Mouse (Mus musculus) layer of hippocampus, postnatal 14 days (tissue): Measurements from ENCODE around the gene Txndc17. TPM values are rescaled to one million over a fixed set of nuclear protein-coding genes. Genes with fewer than 3 reads are reported as not detected.
"Not testable (repeated sequence)": the region's sequence is repeated elsewhere in the genome, so short reads cannot be mapped to it uniquely, and the experiment has no call there.

ENCODE experiments used
- DNase-seq, 2 experiments: peaks; one replicate each; pipeline ENCODE4 v3.0.0; 2021 to 2022; ENCODE audit warnings: low spot score in 2 of 2, mixed read lengths in 1 of 2
- long read RNA-seq, 2 experiments: library from polyadenylated mRNA; stranded (forward); transcript quantifications; one replicate each; pipeline ENCODE4 v2.0.0; 2021
- total RNA-seq, 2 experiments: library from RNA; stranded (reverse); gene quantifications; 2 replicates each; pipeline ENCODE4 v1.2.3; 2021

Gene Txndc17
- total RNA-seq, result 10 to 100 TPM; 38.1 to 44.3 TPM
- long read RNA-seq, experiment 1, transcript Txndc17-201 (4 exons, 981 nt), result major isoform, 23 of 24 reads
- long read RNA-seq, experiment 1, partial matches to known transcripts, result 1 of 24 reads
- long read RNA-seq, experiment 1, other reads (novel, unspliced or antisense), result 0 of 24 reads
- long read RNA-seq, experiment 2, transcript Txndc17-201 (4 exons, 981 nt), result major isoform, 61 of 61 reads
- long read RNA-seq, experiment 2, partial matches to known transcripts, result 0 of 61 reads
- long read RNA-seq, experiment 2, other reads (novel, unspliced or antisense), result 0 of 61 reads

- peak; percentile 84 to 89 for DNase-seq
Observed at GRCm38 (mm10) chr11:72207204-72207833, at the start of gene Txndc17, which contains the start of gene 4933427D14Rik. Txndc17 (plus strand) TSS chr11:72207547. 4933427D14Rik (minus strand) TSS chr11:72207459.

GRCm38 (mm10) chr11:72163198-72163597 lies 44.1 kb upstream of the Txndc17 start:
- no peak for DNase-seq

- DNase-seq, result no peak
Observed at GRCm38 (mm10) chr11:72169871-72170270, 37.5 kb upstream of the Txndc17 start.

- DNase-seq, result not testable (repeated sequence)
Observed at GRCm38 (mm10) chr11:72171906-72172305, 35.4 kb upstream of the Txndc17 start.

GRCm38 (mm10) chr11:72173506-72173905 lies 33.8 kb upstream of the Txndc17 start:
- no peak for DNase-seq

GRCm38 (mm10) chr11:72174721-72175120 lies 32.6 kb upstream of the Txndc17 start:
- DNase-seq, result no peak

- DNase-seq, result peak in 1 of 2 experiments; percentile 53
Observed at GRCm38 (mm10) chr11:72175966-72176365, 31.4 kb upstream of the Txndc17 start.

- no peak for DNase-seq
Observed at GRCm38 (mm10) chr11:72176553-72176952, 30.8 kb upstream of the Txndc17 start.

- no peak for DNase-seq
Observed at GRCm38 (mm10) chr11:72180556-72180955, 26.8 kb upstream of the Txndc17 start.

- DNase-seq, result no peak
Observed at GRCm38 (mm10) chr11:72181136-72181535, 26.2 kb upstream of the Txndc17 start.

GRCm38 (mm10) chr11:72184252-72184651 lies 23.1 kb upstream of the Txndc17 start:
- no peak for DNase-seq

- no peak for DNase-seq
Observed at GRCm38 (mm10) chr11:72190857-72191256, 16.5 kb upstream of the Txndc17 start.

- no peak for DNase-seq
Observed at GRCm38 (mm10) chr11:72194259-72194658, 13.1 kb upstream of the Txndc17 start.

GRCm38 (mm10) chr11:72196506-72196905 lies 10.8 kb upstream of the Txndc17 start:
- DNase-seq, result no peak

- no peak for DNase-seq
Observed at GRCm38 (mm10) chr11:72203440-72203839, 3.9 kb upstream of the Txndc17 start.

- DNase-seq, result no peak
Observed at GRCm38 (mm10) chr11:72205256-72205655, 2.1 kb upstream of the Txndc17 start.

GRCm38 (mm10) chr11:72206341-72207203 lies 775 bp upstream of the Txndc17 start, which contains the start of gene Gm43951:
Gm43951 (minus strand) TSS chr11:72206840.
- no peak for DNase-seq

- no peak for DNase-seq
Observed at GRCm38 (mm10) chr11:72207834-72208377, 559 bp downstream of the Txndc17 start.

- peak; percentile 90 to 97 for DNase-seq
Observed at GRCm38 (mm10) chr11:72214591-72215409, 7.5 kb downstream of the Txndc17 start.

- peak in 1 of 2 experiments; percentile 63 for DNase-seq
Observed at GRCm38 (mm10) chr11:72215410-72215797, 8.1 kb downstream of the Txndc17 start, which contains the start of gene Med31. Med31 (minus strand) TSS chr11:72215592.
